Mouse (Mus musculus) heart, embryonic 12.5 days (tissue): ENCODE data around the gene Etv4. TPM values are rescaled to one million over a fixed set of nuclear protein-coding genes. Genes with fewer than 3 reads are reported as not detected.

ENCODE experiments used
- ATAC-seq: fragments of 200-750 bp; cut with Nextera tagmentation; 2 replicates; pipeline ENCODE4 v1.8.0; 2017; ENCODE audit warnings: moderate TSS enrichment, moderate library complexity; ENCODE audit not compliant: insufficient number of reproducible peaks, low FRiP score
- H3K27ac ChIP-seq: fragments of 300-500 bp; sonication (generic); 2 replicates; pipeline ENCODE4 v1.5.1; 2016; ENCODE audit warnings: mild to moderate bottlenecking, moderate library complexity; ENCODE audit not compliant: poor library complexity, severe bottlenecking
- H3K27me3 ChIP-seq: fragments of 300-500 bp; sonication (generic); replicated peaks from 2 replicates; pipeline ENCODE4 v1.6.1; 2016; ENCODE audit warnings: mild to moderate bottlenecking, moderate library complexity
- H3K36me3 ChIP-seq: fragments of 300-500 bp; sonication (generic); 2 replicates; pipeline ENCODE4 v1.6.1; 2016; ENCODE audit warnings: mild to moderate bottlenecking, moderate library complexity
- H3K4me1 ChIP-seq: fragments of 300-500 bp; sonication (generic); replicated peaks from 2 replicates; pipeline ENCODE4 v1.6.1; 2016; ENCODE audit warnings: mild to moderate bottlenecking
- H3K4me2 ChIP-seq: fragments of 300-500 bp; sonication (generic); 2 replicates; pipeline ENCODE4 v1.6.1; 2016; ENCODE audit warnings: mild to moderate bottlenecking, moderate library complexity
- H3K4me3 ChIP-seq: fragments of 300-500 bp; sonication (generic); 2 replicates; pipeline ENCODE4 v1.5.1; 2016; ENCODE audit warnings: mild to moderate bottlenecking
- H3K9ac ChIP-seq: fragments of 300-500 bp; sonication (generic); 2 replicates; pipeline ENCODE4 v1.6.1; 2016; ENCODE audit warnings: mild to moderate bottlenecking, moderate library complexity
- H3K9me3 ChIP-seq: fragments of 300-500 bp; sonication (generic); replicated peaks from 2 replicates; pipeline ENCODE4 v1.6.1; 2016; ENCODE audit warnings: mild to moderate bottlenecking, moderate library complexity
- WGBS: fragments of 180-500 bp; shearing (Covaris S2); methylation state at CpG from one replicate; pipeline ENCODE4 v1.1.7; 2016; 5-methylcytosine and 5-hydroxymethylcytosine counted together
- polyA plus RNA-seq: library from polyadenylated mRNA; unstranded; fragments of >200 nt; fragmentation: Nextera tagmentation; extraction: Ambion mirVana; gene quantifications from 2 replicates; pipeline ENCODE4 v1.2.1, GENCODE M21; 2016

Etv4 gene
- polyA plus RNA-seq, 1 experiment from 2014 or later: 10.3 TPM

GRCm38 (mm10) chr11:101763723-101764122 is 21.4 kb downstream of the Etv4 start:
- 61% methylated on average over 7 of the region's 7 CpGs for WGBS
- Histone ChIP-seq H3K27me3 (no peaks in the 10 kb centered on the region), H3K4me3 (no peak overlapping the region), H3K4me2 (no peak overlapping the region), H3K4me1 (0 out of 2 replicates have a peak, but pooled peaks cover 2% of the 10 kb centered on the region), H3K36me3 (peaks cover 93% of the 10 kb centered on the region), H3K27ac (no peak overlapping the region), H3K9me3 (no peaks in the 10 kb centered on the region), H3K9ac (no peak overlapping the region)
- no peak for ATAC-seq

GRCm38 (mm10) chr11:101759530-101759929 is 25.6 kb downstream of the Etv4 start:
- H3K4me3 ChIP-seq: no peak overlapping the region
- no peak overlapping the region for H3K9ac ChIP-seq
- no peaks in the 10 kb centered on the region for H3K9me3 ChIP-seq
- 0 out of 2 replicates have a peak, but pooled peaks cover 9% of the 10 kb centered on the region for H3K4me1 ChIP-seq
- H3K27me3 ChIP-seq: no peaks in the 10 kb centered on the region
- no peak overlapping the region for H3K27ac ChIP-seq
- no peak overlapping the region for H3K4me2 ChIP-seq
- H3K36me3 ChIP-seq: peaks cover 92% of the 10 kb centered on the region
- 95% methylated on average over 3 of the region's 3 CpGs for WGBS
- no peak for ATAC-seq

GRCm38 (mm10) chr11:101758431-101758830 is 26.7 kb downstream of the Etv4 start:
- H3K9ac ChIP-seq: no peak overlapping the region
- no peak overlapping the region for H3K4me2 ChIP-seq
- WGBS: 78% methylated on average over 5 of the region's 5 CpGs
- no peak overlapping the region for H3K4me3 ChIP-seq
- peaks cover 93% of the 10 kb centered on the region for H3K36me3 ChIP-seq
- H3K27me3 ChIP-seq: no peaks in the 10 kb centered on the region
- H3K27ac ChIP-seq: no peak overlapping the region
- no peaks in the 10 kb centered on the region for H3K9me3 ChIP-seq
- ATAC-seq: no peak
- H3K4me1 ChIP-seq: 0 out of 2 replicates have a peak, but pooled peaks cover 9% of the 10 kb centered on the region

- ATAC-seq: no peak
- Histone ChIP-seq H3K9me3 (no peaks in the 10 kb centered on the region), H3K4me3 (no peak overlapping the region), H3K4me2 (no peak overlapping the region), H3K27ac (no peak overlapping the region), H3K9ac (no peak overlapping the region; the same call in 1 of the 2 replicates), H3K36me3 (peaks cover 95% of the 10 kb centered on the region), H3K27me3 (no peaks in the 10 kb centered on the region), H3K4me1 (0 out of 2 replicates have a peak, but pooled peaks cover 9% of the 10 kb centered on the region)
- WGBS: 87% methylated on average over 8 of the region's 8 CpGs
These were observed 27.8 kb downstream of the Etv4 start for GRCm38 (mm10) chr11:101757366-101757765.

DNA sequence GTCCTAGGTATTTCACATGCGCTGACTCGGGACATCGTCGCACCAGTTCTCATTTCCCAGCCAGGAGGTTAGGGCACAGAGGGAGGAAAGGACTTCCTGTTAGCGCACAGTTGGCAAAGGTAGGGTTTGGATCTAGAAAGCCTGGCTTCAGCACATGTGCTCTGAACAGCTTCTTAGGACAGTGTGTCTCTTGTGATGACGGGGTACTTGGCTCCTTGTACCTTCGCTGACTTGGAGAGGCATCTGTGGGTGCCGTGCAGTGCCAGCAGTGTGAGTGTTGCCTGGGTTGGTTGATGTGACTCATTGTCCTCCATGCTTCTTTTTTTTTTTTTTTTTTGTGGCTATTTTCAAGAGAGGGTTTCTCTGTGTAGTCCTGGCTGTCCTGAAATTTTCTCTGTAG is 28.6 kb downstream of the Etv4 start:
- peaks cover 95% of the 10 kb centered on the region for H3K36me3 ChIP-seq

DNA sequence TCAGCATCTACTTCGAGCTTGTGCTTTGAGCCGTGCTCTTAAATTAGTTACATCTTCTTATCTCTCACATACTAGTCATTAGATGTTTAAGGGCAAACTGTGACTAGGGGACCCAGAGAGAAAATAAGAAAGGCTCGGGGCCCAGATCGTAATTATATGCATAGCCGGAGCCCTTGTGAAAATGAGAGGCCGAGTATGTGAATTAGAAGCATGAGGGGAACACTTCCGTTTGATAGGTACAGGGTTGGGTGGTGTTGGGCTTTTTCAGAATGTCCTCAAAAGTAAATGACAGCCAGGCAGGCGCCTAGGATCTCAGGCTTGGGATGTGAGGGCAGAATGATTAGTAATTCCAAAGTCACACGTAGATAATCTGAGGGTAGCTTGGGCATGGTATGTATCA is 51.6 kb downstream of the Etv4 start:
- peak overlapping the region; percentile 86 for H3K4me3 ChIP-seq
- H3K36me3 ChIP-seq: peaks cover 39% of the 10 kb centered on the region
- no peaks in the 10 kb centered on the region for H3K9me3 ChIP-seq
- no peaks in the 10 kb centered on the region for H3K27me3 ChIP-seq
- 19% methylated on average over 9 of the region's 9 CpGs for WGBS
- no peak overlapping the region for H3K27ac ChIP-seq
- H3K4me2 ChIP-seq: peak overlapping the region; percentile 86
- peaks cover 9% of the 10 kb centered on the region for H3K4me1 ChIP-seq
- no peak for ATAC-seq
- peak overlapping the region; percentile 88 for H3K9ac ChIP-seq

More for the DNA sequence above, 28.6 kb downstream of the Etv4 start:
- WGBS: 94% methylated on average over 8 of the region's 8 CpGs
- H3K4me3 ChIP-seq: no peak overlapping the region
- ATAC-seq: no peak
- 0 out of 2 replicates have a peak, but pooled peaks cover 9% of the 10 kb centered on the region for H3K4me1 ChIP-seq
- H3K27ac ChIP-seq: no peak overlapping the region
- H3K9me3 ChIP-seq: no peaks in the 10 kb centered on the region
- no peaks in the 10 kb centered on the region for H3K27me3 ChIP-seq
- no peak overlapping the region for H3K4me2 ChIP-seq
- H3K9ac ChIP-seq: no peak overlapping the region

- Histone ChIP-seq H3K27me3 (no peaks in the 10 kb centered on the region), H3K4me3 (peak within 1 kb of the TSS; percentile 86), H3K4me1 (peaks cover 9% of the 10 kb centered on the region), H3K36me3 (peaks cover 31% of the 10 kb centered on the region), H3K27ac (peak within 1 kb of the TSS; percentile 31; the same call in 1 of the 2 replicates), H3K4me2 (peak within 1 kb of the TSS; percentile 86), H3K9me3 (no peaks in the 10 kb centered on the region), H3K9ac (peak within 1 kb of the TSS; percentile 88)
- ATAC-seq: peak; percentile 96
- under 1% methylated on average over 51 of the region's 51 CpGs for WGBS
These were observed 52.4 kb downstream of the Etv4 start, which contains the start of gene Dhx8 for GRCm38 (mm10) chr11:101732518-101733440. Gene Dhx8 (plus strand): TSS chr11:101732919.

- Histone ChIP-seq H3K4me3 (no peak overlapping the region), H3K9ac (no peak overlapping the region), H3K4me1 (peaks cover 9% of the 10 kb centered on the region), H3K4me2 (no peak overlapping the region), H3K27me3 (no peaks in the 10 kb centered on the region), H3K9me3 (no peaks in the 10 kb centered on the region), H3K27ac (no peak overlapping the region), H3K36me3 (no peaks in the 10 kb centered on the region)
- no peak for ATAC-seq
- WGBS: 17% methylated on average over 3 of the region's 3 CpGs
These were observed 55.9 kb downstream of the Etv4 start for GRCm38 (mm10) chr11:101729308-101729707.

- H3K4me3 ChIP-seq: no peak overlapping the region
- H3K4me2 ChIP-seq: no peak overlapping the region
- H3K9me3 ChIP-seq: no peaks in the 10 kb centered on the region
- no peaks in the 10 kb centered on the region for H3K36me3 ChIP-seq
- H3K27ac ChIP-seq: no peak overlapping the region
- no peaks in the 10 kb centered on the region for H3K27me3 ChIP-seq
- H3K9ac ChIP-seq: no peak overlapping the region
- ATAC-seq: no peak
- H3K4me1 ChIP-seq: no peaks in the 10 kb centered on the region
- 49% methylated on average over 2 of the region's 2 CpGs for WGBS
These were observed 58.4 kb downstream of the Etv4 start for GRCm38 (mm10) chr11:101726765-101727164.

DNA sequence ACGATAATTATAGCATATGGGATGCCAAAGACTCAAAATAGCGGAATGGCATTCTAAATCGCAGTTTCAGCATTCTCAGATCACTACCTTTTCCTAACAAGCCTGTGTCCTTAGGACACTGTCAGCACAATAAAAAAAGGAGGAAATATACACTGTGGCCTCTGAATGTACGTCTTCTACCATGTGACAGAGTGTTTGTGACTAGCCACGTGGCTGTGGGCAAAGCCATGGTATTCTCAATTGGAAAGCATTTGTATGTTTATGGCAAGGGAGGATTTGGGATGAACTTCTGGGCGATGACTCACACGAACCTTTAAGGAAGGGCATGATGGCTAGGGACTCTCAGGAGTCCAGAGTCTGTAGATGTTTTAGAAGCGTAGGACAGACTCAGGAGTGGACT is 60.1 kb downstream of the Etv4 start:
- Histone ChIP-seq H3K36me3 (no peaks in the 10 kb centered on the region), H3K27ac (no peak overlapping the region), H3K9ac (no peak overlapping the region), H3K27me3 (no peaks in the 10 kb centered on the region), H3K4me2 (no peak overlapping the region), H3K4me3 (no peak overlapping the region), H3K4me1 (no peaks in the 10 kb centered on the region), H3K9me3 (no peaks in the 10 kb centered on the region)
- ATAC-seq: no peak
- WGBS: 77% methylated on average over 8 of the region's 8 CpGs

DNA sequence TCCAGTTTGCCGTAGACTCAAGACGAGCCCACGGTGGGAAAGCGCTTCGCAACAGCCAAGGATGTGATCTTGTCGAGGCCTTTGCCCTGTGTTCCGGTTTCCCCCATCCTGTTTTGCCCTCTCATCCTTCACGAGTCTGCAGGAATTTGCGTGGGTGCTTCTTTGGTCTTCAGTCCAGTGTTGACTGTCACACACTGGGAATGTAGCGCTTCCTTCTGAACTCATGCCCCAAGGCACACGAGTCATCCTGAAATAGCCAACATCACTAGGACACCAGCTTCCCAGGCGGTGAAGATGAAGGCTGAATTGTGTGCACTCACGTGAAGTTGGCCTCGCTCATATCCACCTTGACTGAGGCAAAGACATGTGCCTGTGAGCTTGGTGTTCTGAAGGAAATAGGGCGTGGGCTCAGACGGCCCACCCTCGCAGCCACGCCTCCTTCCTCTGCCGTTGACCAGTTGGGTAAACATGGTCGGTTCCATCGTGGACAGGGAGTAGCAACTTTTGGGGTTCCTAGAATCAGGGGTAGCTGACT is 65.1 kb downstream of the Etv4 start:
- Histone ChIP-seq H3K4me1 (peaks cover 9% of the 10 kb centered on the region; the same call in 1 of the 2 replicates), H3K27ac (no peak overlapping the region), H3K36me3 (no peaks in the 10 kb centered on the region), H3K4me2 (no peak overlapping the region), H3K27me3 (no peaks in the 10 kb centered on the region), H3K9me3 (no peaks in the 10 kb centered on the region), H3K9ac (no peak overlapping the region), H3K4me3 (no peak overlapping the region)
- no peak for ATAC-seq
- WGBS: 76% methylated on average over 21 of the region's 21 CpGs
